Mouse (Mus musculus) kidney, adult 2 months (tissue): ENCODE data around the gene BC049730. TPM values are rescaled to one million over a fixed set of nuclear protein-coding genes. Genes with fewer than 3 reads are reported as not detected.
A peak's percentile ranks its signal among the peaks of the same experiment; 100 is the strongest.

Experiments
- DNase-seq: peaks from one replicate; pipeline ENCODE4 v3.0.0; 2021
- H3K27ac ChIP-seq: fragments of 200-500 bp; 2 replicates; pipeline ENCODE4 v1.5.1; 2012; ENCODE audit warnings: low read depth, low read length, control low read depth, inconsistent platforms; ENCODE audit not compliant: insufficient read depth
- H3K27me3 ChIP-seq: fragments of 200-500 bp; replicated peaks from 2 replicates; pipeline ENCODE4 v1.6.1; 2012; ENCODE audit warnings: mild to moderate bottlenecking, moderate library complexity, low read length, inconsistent platforms; ENCODE audit not compliant: control insufficient read depth, insufficient read depth
- H3K36me3 ChIP-seq: fragments of 200-500 bp; 2 replicates; pipeline ENCODE4 v1.6.1; 2012; ENCODE audit warnings: mild to moderate bottlenecking, moderate library complexity, low read length, inconsistent platforms; ENCODE audit not compliant: control insufficient read depth, insufficient read depth
- H3K4me1 ChIP-seq: fragments of 200-500 bp; 2 replicates; pipeline ENCODE4 v1.6.1; 2011; ENCODE audit warnings: low read length; ENCODE audit not compliant: control insufficient read depth, insufficient read depth
- H3K4me3 ChIP-seq: fragments of 200-500 bp; 2 replicates; pipeline ENCODE4 v1.5.1; 2011; ENCODE audit warnings: mild to moderate bottlenecking, low read depth, low read length, control low read depth; ENCODE audit not compliant: insufficient read depth
- CTCF ChIP-seq: fragments of 200-500 bp; conservative IDR thresholded peaks from 2 replicates; pipeline ENCODE4 v1.5.1; 2011; ENCODE audit warnings: low read depth, mild to moderate bottlenecking, control low read depth, low read length, moderate library complexity, mixed read lengths; ENCODE audit not compliant: insufficient read depth, insufficient read length
- POLR2A ChIP-seq: fragments of 200-500 bp; IDR thresholded peaks from one replicate; pipeline ENCODE4 v1.6.1; 2011; ENCODE audit warnings: low read depth, low read length, control low read depth
- WGBS: fragments of 180-500 bp; shearing (Covaris S2); methylation state at CpG from one replicate; pipeline ENCODE4 v1.1.7; 2018; 5-methylcytosine and 5-hydroxymethylcytosine counted together
- polyA plus RNA-seq: library from polyadenylated mRNA; depleted of rRNA; stranded (reverse); fragments of >200 nt; gene quantifications from 2 replicates; pipeline ENCODE4 v1.2.3, GENCODE M21; 2012; rRNA removed

The BC049730 gene
- 0.10 TPM in 1 of 2 replicates, not detected in the other for polyA plus RNA-seq

- TF ChIP-seq POLR2A (no peak), CTCF (no peak)
- Histone ChIP-seq H3K4me3 (no peak within 1 kb of the TSS), H3K27ac (no peak within 1 kb of the TSS), H3K36me3 (no peaks in the 10 kb centered on the region), H3K4me1 (no peaks in the 10 kb centered on the region), H3K27me3 (no peaks in the 10 kb centered on the region)
- 88% methylated on average over 14 of the region's 14 CpGs for WGBS
- no peak for DNase-seq
Observed at GRCm38 (mm10) chr7:24708832-24709292, at the start of gene BC049730. Gene BC049730 (plus strand): TSS chr7:24709242.

DNA sequence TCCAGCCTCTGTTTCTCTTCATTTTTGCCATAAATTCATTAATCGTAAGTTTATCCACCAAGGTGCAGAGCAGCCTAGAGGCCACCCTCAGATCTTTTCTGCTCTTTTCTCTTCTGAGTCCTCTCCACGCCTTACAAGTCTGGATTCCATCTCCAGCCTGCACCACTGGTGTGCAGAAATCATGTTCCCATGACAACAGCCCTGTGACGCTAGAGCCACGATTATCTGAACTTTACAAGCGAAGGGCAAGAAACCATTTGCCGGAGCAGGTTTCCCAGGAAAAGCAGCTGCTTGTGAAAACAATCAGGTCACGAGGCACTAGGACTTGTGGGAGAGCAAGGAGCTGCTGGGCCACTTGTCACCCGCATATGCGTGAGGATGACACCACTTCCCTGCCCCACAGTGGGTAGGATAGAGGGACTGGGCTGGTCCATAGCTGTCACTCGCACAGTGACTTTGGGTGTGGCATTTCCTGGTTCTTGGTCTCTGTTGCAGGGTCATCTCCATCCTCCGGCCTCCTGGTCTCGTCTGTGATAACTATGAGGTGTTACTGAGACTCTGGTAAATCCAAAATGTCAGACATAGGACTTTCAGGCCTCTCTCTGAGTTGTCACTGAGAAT, 49.2 kb upstream of the BC049730 start:
- no peak for TF ChIP-seq CTCF
- no peak for TF ChIP-seq POLR2A
- DNase-seq, result no peak
- Histone ChIP-seq H3K4me1 (no peaks in the 10 kb centered on the region), H3K27ac (no peak overlapping the region), H3K36me3 (no peaks in the 10 kb centered on the region), H3K4me3 (no peak overlapping the region), H3K27me3 (no peaks in the 10 kb centered on the region)
- 46% methylated on average over 12 of the region's 12 CpGs for WGBS

- Histone ChIP-seq H3K36me3 (no peaks in the 10 kb centered on the region), H3K4me3 (no peak overlapping the region), H3K27ac (no peak overlapping the region), H3K27me3 (no peaks in the 10 kb centered on the region), H3K4me1 (no peaks in the 10 kb centered on the region)
- DNase-seq, result no peak
- WGBS, result 54% methylated on average over 17 of the region's 17 CpGs
- no peak for TF ChIP-seq CTCF
- no peak for TF ChIP-seq POLR2A
Observed at GRCm38 (mm10) chr7:24661118-24661904, 47.7 kb upstream of the BC049730 start.

DNA sequence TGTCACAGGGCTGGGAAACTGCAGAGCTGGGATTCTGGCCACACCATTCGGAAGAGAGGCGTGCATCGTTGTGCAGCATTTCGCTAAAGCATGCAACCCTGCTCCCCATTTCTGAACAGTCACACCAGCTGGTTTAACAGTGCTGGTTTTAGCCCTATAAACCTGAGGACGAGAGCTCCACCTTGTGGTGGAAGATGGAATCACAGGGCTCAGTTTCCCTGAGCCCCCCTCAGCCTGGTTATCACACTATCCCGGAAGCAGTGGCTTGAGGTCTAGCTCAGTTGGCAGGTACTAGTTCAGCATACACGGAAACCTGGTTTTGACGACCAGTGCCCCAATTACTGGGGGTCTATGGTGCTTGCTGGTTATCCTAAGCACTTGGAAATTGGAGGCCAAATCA, 46.5 kb upstream of the BC049730 start:
- Histone ChIP-seq H3K27me3 (no peaks in the 10 kb centered on the region), H3K4me1 (no peaks in the 10 kb centered on the region), H3K36me3 (no peaks in the 10 kb centered on the region), H3K27ac (no peak overlapping the region), H3K4me3 (no peak overlapping the region)
- 9% methylated on average over 8 of the region's 8 CpGs for WGBS
- DNase-seq, result peak; percentile 54
- TF ChIP-seq POLR2A (no peak), CTCF (peak; percentile 89)

DNA sequence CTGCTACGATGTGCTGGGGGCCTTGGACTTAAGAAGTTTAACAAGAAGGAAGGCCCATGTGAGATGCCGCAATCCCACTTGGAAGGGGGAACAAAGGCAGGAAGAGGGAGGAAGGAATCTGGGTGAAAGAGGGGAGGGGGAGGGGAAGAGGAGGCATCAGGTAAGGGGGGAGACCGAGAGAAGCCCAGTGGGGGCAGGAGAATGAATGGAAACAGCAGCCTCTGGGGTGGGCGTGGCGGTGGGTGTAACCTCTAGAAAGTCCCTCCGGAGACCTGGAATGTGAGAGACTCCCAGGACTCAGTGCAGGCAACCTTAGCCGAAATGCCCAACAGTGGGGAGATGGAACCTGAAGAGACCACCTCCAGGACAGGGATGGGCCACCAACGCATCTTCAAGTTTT, 44.7 kb upstream of the BC049730 start:
- no peak for DNase-seq
- WGBS, result 47% methylated on average over 8 of the region's 8 CpGs

DNA sequence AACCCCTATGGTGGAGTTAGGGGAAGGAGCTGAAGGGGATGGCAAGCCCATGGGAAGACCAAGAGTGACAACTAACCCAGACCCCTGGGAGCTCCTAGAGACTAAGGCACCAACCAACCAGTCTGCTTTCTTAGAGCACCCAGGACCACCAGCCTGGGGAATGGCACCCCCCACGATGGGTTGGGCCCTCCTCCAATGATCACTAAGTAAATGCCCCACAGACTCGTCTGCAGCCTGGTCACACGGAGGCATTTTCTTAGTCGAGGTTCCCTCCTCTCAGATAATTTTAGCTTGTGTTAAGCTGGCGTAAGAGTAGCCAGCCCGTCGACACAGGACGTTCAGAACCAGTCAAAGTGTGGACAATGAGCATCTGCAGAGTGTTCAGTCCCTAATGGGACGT, 44.1 kb upstream of the BC049730 start:
- H3K4me3 ChIP-seq, result no peak overlapping the region
- H3K27me3 ChIP-seq, result no peaks in the 10 kb centered on the region
- no peaks in the 10 kb centered on the region for H3K4me1 ChIP-seq
- TF ChIP-seq CTCF (no peak), POLR2A (no peak)
- DNase-seq, result no peak
- H3K36me3 ChIP-seq, result no peaks in the 10 kb centered on the region
- 79% methylated on average over 9 of the region's 9 CpGs for WGBS
- H3K27ac ChIP-seq, result no peak overlapping the region

More for the DNA sequence above, 44.7 kb upstream of the BC049730 start:
- H3K4me3 ChIP-seq, result no peak overlapping the region
- no peaks in the 10 kb centered on the region for H3K27me3 ChIP-seq
- TF ChIP-seq POLR2A (no peak), CTCF (no peak)
- no peaks in the 10 kb centered on the region for H3K4me1 ChIP-seq
- H3K27ac ChIP-seq, result no peak overlapping the region
- H3K36me3 ChIP-seq, result no peaks in the 10 kb centered on the region

- H3K27me3 ChIP-seq, result no peaks in the 10 kb centered on the region
- 90% methylated on average over 23 of the region's 23 CpGs for WGBS
- H3K4me3 ChIP-seq, result no peak overlapping the region
- no peak for DNase-seq
- H3K4me1 ChIP-seq, result no peaks in the 10 kb centered on the region
- H3K36me3 ChIP-seq, result no peaks in the 10 kb centered on the region
- TF ChIP-seq CTCF, result no peak
- TF ChIP-seq POLR2A, result no peak
- no peak overlapping the region for H3K27ac ChIP-seq
Observed at GRCm38 (mm10) chr7:24671944-24672439, 37.0 kb upstream of the BC049730 start.
